Mouse (Mus musculus) spleen, adult 2 months (tissue): ENCODE results near the gene Cpa2.

ENCODE experiments used
- CTCF ChIP-seq: fragments of 200-500 bp; IDR thresholded peaks from 2 replicates; pipeline ENCODE4 v1.5.1; 2011; ENCODE audit warnings: mild to moderate bottlenecking, inconsistent platforms; ENCODE audit not compliant: insufficient read depth, insufficient read length, insufficient replicate concordance; ENCODE audit errors: extremely low read depth
- POLR2A ChIP-seq: fragments of 200-500 bp; IDR thresholded peaks from 2 replicates; pipeline ENCODE4 v1.6.1; 2011; ENCODE audit warnings: low read depth, low read length, inconsistent platforms

- TF ChIP-seq CTCF (no peak), POLR2A (no peak)
Measured at GRCm38 (mm10) chr6:30542277-30542676, 895 bp downstream of the Cpa2 start.
